Mouse (Mus musculus): ENCODE data around the gene Gm28042. TPM values are rescaled to one million over a fixed set of nuclear protein-coding genes. Genes with fewer than 3 reads are reported as not detected.
A peak's percentile ranks its signal among the peaks of the same experiment; 100 is the strongest.

Gene Gm28042
- polyA plus RNA-seq, 1 experiment from 2014 or later: 3.6 TPM

DNA sequence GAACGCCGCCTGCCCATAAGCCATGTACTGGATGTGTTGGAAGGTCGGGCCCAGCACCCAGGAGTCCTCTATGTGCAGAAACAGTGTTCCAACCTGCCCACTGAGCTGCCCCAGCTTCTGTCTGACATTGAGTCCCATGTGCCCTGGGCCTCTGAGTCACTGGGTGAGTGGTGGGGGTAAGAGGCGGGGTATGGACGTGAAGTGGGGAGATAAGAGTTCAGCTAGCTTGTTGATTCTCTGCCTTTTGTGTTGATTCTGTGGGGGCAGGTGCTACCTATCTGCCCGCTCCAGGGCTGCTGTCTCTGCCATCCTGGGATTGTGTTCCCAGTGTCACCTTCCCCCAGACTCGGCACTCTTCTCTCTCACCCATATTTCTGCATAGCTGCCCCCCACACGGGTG, 3.1 kb downstream of the Gm28042 start:
- Histone ChIP-seq H3K36me3 (ENCODE audit: control insufficient read depth, insufficient read depth, low read length) (peaks cover 6% of the 10 kb centered on the region; the same call in 1 of the 2 replicates), H3K4me1 (ENCODE audit: control insufficient read depth, insufficient read depth, low read length) (peaks cover 10% of the 10 kb centered on the region), H3K9ac (ENCODE audit: low read length) (no peak overlapping the region), H3K27me3 (ENCODE audit: control insufficient read depth, insufficient read depth, low read length) (no peaks in the 10 kb centered on the region), H3K27ac (ENCODE audit: low read depth, low read length) (no peak overlapping the region), H3K4me3 (ENCODE audit: low read depth, low read length) (no peak overlapping the region), H3K4me2 (no peak overlapping the region), H3K9me3 (ENCODE audit: control insufficient read depth, low read length) (no peaks in the 10 kb centered on the region)
- no peak for DNase-seq (ENCODE audit: low spot score, missing footprints)
- WGBS: 88% methylated on average over 8 of the region's 8 CpGs
- no peak for ATAC-seq (ENCODE audit: low FRiP score)

DNA sequence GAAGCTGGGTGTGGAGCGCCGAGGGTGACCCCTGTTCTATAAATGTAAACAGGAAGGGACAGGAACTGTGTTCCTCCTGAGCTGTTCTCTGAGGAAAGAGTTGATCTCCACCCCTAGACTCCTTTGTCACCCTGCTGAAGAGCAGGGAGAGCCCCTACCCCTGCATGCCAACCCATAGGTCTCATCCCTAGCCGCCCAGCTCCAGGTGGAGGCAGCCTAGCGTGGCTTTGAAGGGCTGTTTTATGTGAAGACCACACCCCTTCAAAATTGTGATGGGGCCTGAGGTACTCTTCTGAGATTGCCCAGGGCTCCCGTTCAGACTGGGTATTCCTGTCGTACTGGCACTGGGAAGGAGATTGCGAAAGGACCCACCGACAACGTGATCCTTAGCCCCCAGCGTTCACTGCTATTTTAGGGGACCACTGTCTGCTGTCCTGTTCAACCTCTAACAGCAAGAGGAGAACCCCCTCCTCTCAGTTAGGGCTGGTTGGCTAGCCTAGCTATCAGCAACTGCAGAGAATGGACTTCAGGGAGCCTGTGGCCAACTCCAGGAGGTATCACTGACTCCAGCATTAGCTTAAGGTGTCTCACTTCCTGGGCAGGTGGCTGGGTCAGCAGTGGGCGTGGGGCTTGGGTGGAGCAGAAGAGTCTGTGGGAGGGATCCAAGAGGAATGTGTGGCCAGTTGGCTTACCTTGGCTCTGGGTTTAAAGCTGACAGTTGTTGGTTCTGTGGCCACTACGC, 5.6 kb downstream of the Gm28042 start, which contains the start of gene Pla2g4b:
Gene Pla2g4b, plus strand, starts transcription at position 692 of the 742 bp plus-strand sequence.
- H3K36me3 ChIP-seq (ENCODE audit: control insufficient read depth, insufficient read depth, low read length): peaks cover 6% of the 10 kb centered on the region; the same call in 1 of the 2 replicates
- H3K9ac ChIP-seq (ENCODE audit: low read length): no peak within 1 kb of the TSS
- no peak within 1 kb of the TSS for H3K4me3 ChIP-seq (ENCODE audit: low read depth, low read length)
- ATAC-seq (ENCODE audit: low FRiP score) (no peak), DNase-seq (ENCODE audit: low spot score, missing footprints) (peak; percentile 79)
- peaks cover 5% of the 10 kb centered on the region for H3K4me1 ChIP-seq (ENCODE audit: control insufficient read depth, insufficient read depth, low read length)
- no peaks in the 10 kb centered on the region for H3K9me3 ChIP-seq (ENCODE audit: control insufficient read depth, low read length)
- WGBS: 90% methylated on average over 12 of the region's 12 CpGs
- no peak within 1 kb of the TSS for H3K27ac ChIP-seq (ENCODE audit: low read depth, low read length)
- no peak within 1 kb of the TSS for H3K4me2 ChIP-seq
- H3K27me3 ChIP-seq (ENCODE audit: control insufficient read depth, insufficient read depth, low read length): no peaks in the 10 kb centered on the region

DNA sequence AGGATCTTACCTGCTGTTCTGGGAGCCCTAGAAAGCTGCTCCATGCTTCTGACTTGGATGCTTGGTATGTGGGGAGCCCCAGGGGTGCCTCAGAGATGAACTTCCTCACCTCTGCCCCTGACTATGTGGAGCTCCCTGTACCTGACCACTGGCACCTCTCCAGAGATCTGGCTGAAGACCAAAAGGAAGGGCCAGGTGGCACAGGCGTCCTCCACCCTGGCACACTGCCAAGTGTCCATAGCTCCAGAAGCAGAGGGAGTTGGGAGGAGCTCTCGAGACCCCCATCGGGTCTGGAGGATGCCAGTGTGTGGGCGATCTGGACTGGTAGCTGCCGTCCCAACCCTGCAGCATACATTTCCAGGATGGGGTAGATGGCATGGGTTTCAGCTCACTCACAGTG, 6.4 kb downstream of the Gm28042 start:
- DNase-seq (ENCODE audit: low spot score, missing footprints): no peak
- Histone ChIP-seq H3K4me2 (no peak overlapping the region), H3K4me1 (ENCODE audit: control insufficient read depth, insufficient read depth, low read length) (no peaks in the 10 kb centered on the region), H3K9me3 (ENCODE audit: control insufficient read depth, low read length) (no peaks in the 10 kb centered on the region), H3K36me3 (ENCODE audit: control insufficient read depth, insufficient read depth, low read length) (peaks cover 6% of the 10 kb centered on the region; the same call in 1 of the 2 replicates), H3K9ac (ENCODE audit: low read length) (no peak overlapping the region), H3K4me3 (ENCODE audit: low read depth, low read length) (no peak overlapping the region), H3K27me3 (ENCODE audit: control insufficient read depth, insufficient read depth, low read length) (no peaks in the 10 kb centered on the region), H3K27ac (ENCODE audit: low read depth, low read length) (no peak overlapping the region)
- 95% methylated on average over 5 of the region's 5 CpGs for WGBS
- no peak for ATAC-seq (ENCODE audit: low FRiP score)

DNA sequence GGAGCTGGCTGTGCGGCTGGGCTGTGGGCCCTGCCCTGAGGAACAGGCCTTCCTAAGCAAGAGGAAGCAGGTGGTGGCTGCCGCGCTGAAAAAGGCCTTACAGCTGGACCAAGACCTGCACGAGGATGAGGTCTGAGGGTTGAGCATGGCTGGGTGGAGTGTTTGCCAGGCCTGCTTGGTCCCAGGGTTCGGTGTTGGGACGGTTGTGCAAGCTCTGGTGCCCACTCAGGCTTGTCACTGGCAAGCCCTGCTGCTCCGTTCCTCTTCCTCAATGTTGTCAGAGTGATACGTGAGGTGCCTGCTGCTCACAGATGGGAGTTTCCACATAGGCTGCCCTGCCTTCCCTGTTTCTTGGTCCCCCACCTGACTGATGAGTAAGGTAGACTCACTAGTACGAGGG, 10.5 kb downstream of the Gm28042 start:
- Histone ChIP-seq H3K4me1 (ENCODE audit: control insufficient read depth, insufficient read depth, low read length) (no peaks in the 10 kb centered on the region), H3K9me3 (ENCODE audit: control insufficient read depth, low read length) (no peaks in the 10 kb centered on the region), H3K9ac (ENCODE audit: low read length) (no peak overlapping the region), H3K4me2 (no peak overlapping the region), H3K27me3 (ENCODE audit: control insufficient read depth, insufficient read depth, low read length) (no peaks in the 10 kb centered on the region), H3K27ac (ENCODE audit: low read depth, low read length) (no peak overlapping the region), H3K4me3 (ENCODE audit: low read depth, low read length) (no peak overlapping the region), H3K36me3 (ENCODE audit: control insufficient read depth, insufficient read depth, low read length) (peaks cover 12% of the 10 kb centered on the region)
- ATAC-seq (ENCODE audit: low FRiP score): no peak
- WGBS: 97% methylated on average over 9 of the region's 9 CpGs
- DNase-seq (ENCODE audit: low spot score, missing footprints): no peak

DNA sequence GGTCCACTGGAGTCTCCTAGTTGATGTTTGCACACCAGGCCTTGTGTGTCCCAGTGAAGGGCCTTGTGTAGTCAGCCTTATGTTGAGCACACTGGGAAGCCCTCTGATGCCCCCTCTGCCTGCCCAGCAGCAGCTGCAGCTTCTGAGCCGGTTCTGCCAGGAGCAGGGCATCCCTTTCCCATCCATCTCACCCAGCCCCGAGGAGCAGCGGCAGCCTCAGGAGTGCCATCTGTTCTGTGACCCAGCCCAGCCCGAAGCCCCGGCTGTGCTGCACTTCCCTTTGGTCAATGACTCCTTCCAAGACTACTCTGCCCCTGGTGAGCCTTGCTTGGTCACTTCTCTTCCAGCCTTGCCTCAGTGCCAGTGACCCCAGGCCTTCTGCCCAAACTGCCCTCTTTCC, 13.7 kb downstream of the Gm28042 start:
- no peaks in the 10 kb centered on the region for H3K9me3 ChIP-seq (ENCODE audit: control insufficient read depth, low read length)
- no peak overlapping the region for H3K4me3 ChIP-seq (ENCODE audit: low read depth, low read length)
- ATAC-seq (ENCODE audit: low FRiP score) (no peak), DNase-seq (ENCODE audit: low spot score, missing footprints) (no peak)
- no peaks in the 10 kb centered on the region for H3K27me3 ChIP-seq (ENCODE audit: control insufficient read depth, insufficient read depth, low read length)
- WGBS: 95% methylated on average over 5 of the region's 5 CpGs
- no peaks in the 10 kb centered on the region for H3K4me1 ChIP-seq (ENCODE audit: control insufficient read depth, insufficient read depth, low read length)
- H3K9ac ChIP-seq (ENCODE audit: low read length): no peak overlapping the region
- no peak overlapping the region for H3K27ac ChIP-seq (ENCODE audit: low read depth, low read length)
- peaks cover 9% of the 10 kb centered on the region for H3K36me3 ChIP-seq (ENCODE audit: control insufficient read depth, insufficient read depth, low read length)
- no peak overlapping the region for H3K4me2 ChIP-seq

DNA sequence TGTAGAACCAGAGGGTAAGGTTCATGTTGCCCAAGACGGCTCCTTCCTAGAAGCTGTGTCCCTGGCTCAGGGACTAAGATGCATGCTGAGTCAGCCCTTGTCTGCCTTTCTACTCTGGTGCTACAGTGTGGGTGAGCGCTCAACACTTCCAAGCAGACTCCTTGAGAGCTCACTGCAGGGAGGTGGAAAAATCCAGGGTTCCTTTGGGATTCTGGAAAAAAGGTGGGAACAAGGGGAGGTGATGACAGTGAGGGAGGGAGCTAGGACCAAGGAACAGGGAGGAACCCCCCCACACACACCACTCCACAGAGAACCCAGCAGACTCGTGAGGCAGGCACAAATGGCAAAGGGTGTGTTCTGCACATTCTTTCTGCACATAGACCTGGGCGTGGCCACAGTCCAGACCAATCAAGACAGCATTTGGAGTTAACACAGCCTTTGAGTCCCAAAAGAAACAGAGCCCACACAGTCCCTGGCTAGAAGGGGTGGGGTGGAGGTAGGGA, 16.9 kb downstream of the Gm28042 start:
- DNase-seq (ENCODE audit: low spot score, missing footprints): no peak
- 64% methylated on average over 4 of the region's 4 CpGs for WGBS
- Histone ChIP-seq H3K9ac (ENCODE audit: low read length) (no peak overlapping the region), H3K27ac (ENCODE audit: low read depth, low read length) (no peak overlapping the region), H3K4me2 (no peak overlapping the region), H3K4me1 (ENCODE audit: control insufficient read depth, insufficient read depth, low read length) (no peaks in the 10 kb centered on the region), H3K9me3 (ENCODE audit: control insufficient read depth, low read length) (no peaks in the 10 kb centered on the region), H3K27me3 (ENCODE audit: control insufficient read depth, insufficient read depth, low read length) (no peaks in the 10 kb centered on the region), H3K4me3 (ENCODE audit: low read depth, low read length) (no peak overlapping the region), H3K36me3 (ENCODE audit: control insufficient read depth, insufficient read depth, low read length) (peaks cover 9% of the 10 kb centered on the region; the same call in 1 of the 2 replicates)
- ATAC-seq (ENCODE audit: low FRiP score): no peak

DNA sequence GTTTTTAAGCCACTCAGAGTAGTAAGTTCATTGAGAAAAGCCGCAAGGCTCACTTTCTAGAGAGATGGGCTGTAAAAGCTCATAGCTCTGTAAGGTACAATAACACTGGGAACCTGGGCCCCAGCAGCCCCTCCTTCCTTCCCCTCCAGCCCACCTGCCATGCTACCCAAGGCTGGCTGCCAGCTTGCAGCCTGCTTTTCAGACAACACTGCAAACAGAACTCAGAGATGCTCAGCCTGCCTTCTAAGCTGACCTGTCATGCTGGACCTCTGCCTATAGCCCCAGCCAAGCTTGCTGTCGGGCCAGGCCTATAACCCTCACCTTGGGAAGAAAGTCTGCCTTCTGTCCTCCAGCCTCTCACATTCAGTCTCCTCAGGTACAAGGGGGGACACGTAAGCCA, 17.4 kb downstream of the Gm28042 start:
- Histone ChIP-seq H3K36me3 (ENCODE audit: control insufficient read depth, insufficient read depth, low read length) (peaks cover 9% of the 10 kb centered on the region; the same call in 1 of the 2 replicates), H3K9me3 (ENCODE audit: control insufficient read depth, low read length) (no peaks in the 10 kb centered on the region), H3K27me3 (ENCODE audit: control insufficient read depth, insufficient read depth, low read length) (no peaks in the 10 kb centered on the region), H3K4me3 (ENCODE audit: low read depth, low read length) (no peak overlapping the region), H3K4me2 (no peak overlapping the region), H3K27ac (ENCODE audit: low read depth, low read length) (no peak overlapping the region), H3K9ac (ENCODE audit: low read length) (no peak overlapping the region), H3K4me1 (ENCODE audit: control insufficient read depth, insufficient read depth, low read length) (no peaks in the 10 kb centered on the region)
- WGBS: 77% methylated on average over 3 of the region's 3 CpGs
- ATAC-seq (ENCODE audit: low FRiP score): no peak
- no peak for DNase-seq (ENCODE audit: low spot score, missing footprints)

DNA sequence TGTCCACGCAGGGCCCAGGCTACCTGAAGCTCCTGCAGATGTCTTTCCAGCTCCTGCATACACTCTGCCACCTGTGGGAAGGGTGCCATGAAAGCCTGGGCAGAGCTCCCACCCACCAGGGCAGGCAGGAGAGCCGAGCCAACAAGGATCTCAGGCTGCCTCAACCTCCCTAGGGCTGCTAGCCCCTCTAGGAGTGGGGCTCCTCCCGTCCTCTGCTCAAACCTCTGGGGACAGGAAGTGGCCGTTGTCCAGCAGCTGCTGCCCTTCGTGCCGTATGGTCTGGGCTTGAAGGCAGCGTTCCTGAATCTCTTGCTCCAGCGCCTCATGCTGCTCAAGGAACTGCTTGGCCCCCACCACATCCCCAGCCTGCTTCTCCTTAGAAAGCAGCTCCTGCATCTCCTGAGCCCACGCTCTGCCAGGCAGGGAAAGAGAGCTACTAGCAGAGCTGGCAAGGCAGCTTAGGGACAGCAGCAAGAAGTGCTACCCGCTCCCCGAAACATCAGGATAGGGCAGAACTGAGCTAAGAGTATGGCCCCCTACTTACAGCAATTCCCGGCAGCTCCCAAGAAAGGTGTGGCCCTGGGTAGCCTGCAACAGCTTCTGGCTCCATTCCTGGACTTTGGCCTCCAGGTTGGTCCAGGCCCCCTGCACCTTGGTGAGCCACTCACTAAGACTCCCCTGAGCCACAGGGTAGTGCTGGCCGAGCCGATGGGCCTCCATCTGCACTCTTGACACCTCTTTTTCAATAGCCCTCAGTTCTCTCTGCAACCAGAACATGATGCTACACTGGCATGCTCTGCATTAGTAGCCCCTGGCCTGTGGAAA, 19.4 kb downstream of the Gm28042 start:
- no peaks in the 10 kb centered on the region for H3K27me3 ChIP-seq (ENCODE audit: control insufficient read depth, insufficient read depth, low read length)
- no peak overlapping the region for H3K9ac ChIP-seq (ENCODE audit: low read length)
- no peaks in the 10 kb centered on the region for H3K4me1 ChIP-seq (ENCODE audit: control insufficient read depth, insufficient read depth, low read length)
- H3K4me3 ChIP-seq (ENCODE audit: low read depth, low read length): no peak overlapping the region
- H3K27ac ChIP-seq (ENCODE audit: low read depth, low read length): no peak overlapping the region
- H3K36me3 ChIP-seq (ENCODE audit: control insufficient read depth, insufficient read depth, low read length): 0 out of 2 replicates have a peak, but pooled peaks cover under 1% of the 10 kb centered on the region
- WGBS: 73% methylated on average over 14 of the region's 14 CpGs
- ATAC-seq (ENCODE audit: low FRiP score) (no peak), DNase-seq (ENCODE audit: low spot score, missing footprints) (peak; percentile 61)
- no peaks in the 10 kb centered on the region for H3K9me3 ChIP-seq (ENCODE audit: control insufficient read depth, low read length)
- H3K4me2 ChIP-seq: no peak overlapping the region

DNA sequence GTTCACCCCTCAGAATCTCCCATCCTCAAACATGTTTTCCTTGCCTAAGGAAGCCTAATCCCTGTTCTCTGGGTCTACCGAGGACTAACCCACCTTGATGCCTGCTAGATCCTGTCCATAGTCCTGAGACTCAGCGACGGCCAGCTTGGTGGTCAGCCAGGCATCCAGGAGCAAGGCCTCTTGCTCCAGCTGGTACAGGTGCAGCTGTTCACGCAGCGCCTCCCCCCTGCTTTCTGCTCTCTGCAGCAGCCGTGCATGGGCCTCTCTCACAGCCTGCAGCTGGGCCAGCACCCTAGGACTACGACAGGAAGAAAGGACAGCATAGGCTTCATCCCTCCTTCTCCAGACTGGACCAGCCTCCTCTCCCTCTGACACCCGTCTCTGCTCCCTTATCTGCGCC, 20.9 kb downstream of the Gm28042 start:
- WGBS: 72% methylated on average over 9 of the region's 9 CpGs
- Histone ChIP-seq H3K9me3 (ENCODE audit: control insufficient read depth, low read length) (no peaks in the 10 kb centered on the region), H3K36me3 (ENCODE audit: control insufficient read depth, insufficient read depth, low read length) (no peaks in the 10 kb centered on the region), H3K4me3 (ENCODE audit: low read depth, low read length) (no peak overlapping the region), H3K4me1 (ENCODE audit: control insufficient read depth, insufficient read depth, low read length) (no peaks in the 10 kb centered on the region), H3K27me3 (ENCODE audit: control insufficient read depth, insufficient read depth, low read length) (no peaks in the 10 kb centered on the region), H3K27ac (ENCODE audit: low read depth, low read length) (no peak overlapping the region), H3K4me2 (no peak overlapping the region), H3K9ac (ENCODE audit: low read length) (no peak overlapping the region)
- no peak for DNase-seq (ENCODE audit: low spot score, missing footprints)
- ATAC-seq (ENCODE audit: low FRiP score): no peak

Measured in midbrain, embryonic 11.5 days (tissue).